Mouse (Mus musculus): ENCODE measurements around the gene Ccdc15. TPM values are rescaled to one million over a fixed set of nuclear protein-coding genes. Genes with fewer than 3 reads are reported as not detected.
A peak's percentile ranks its signal among the peaks of the same experiment; 100 is the strongest.

Gene Ccdc15
- 3.4 and 4.3 TPM in 2 replicates for polyA plus RNA-seq (2015; fragmentation: Nextera tagmentation; extraction: Ambion mirVana)

DNA sequence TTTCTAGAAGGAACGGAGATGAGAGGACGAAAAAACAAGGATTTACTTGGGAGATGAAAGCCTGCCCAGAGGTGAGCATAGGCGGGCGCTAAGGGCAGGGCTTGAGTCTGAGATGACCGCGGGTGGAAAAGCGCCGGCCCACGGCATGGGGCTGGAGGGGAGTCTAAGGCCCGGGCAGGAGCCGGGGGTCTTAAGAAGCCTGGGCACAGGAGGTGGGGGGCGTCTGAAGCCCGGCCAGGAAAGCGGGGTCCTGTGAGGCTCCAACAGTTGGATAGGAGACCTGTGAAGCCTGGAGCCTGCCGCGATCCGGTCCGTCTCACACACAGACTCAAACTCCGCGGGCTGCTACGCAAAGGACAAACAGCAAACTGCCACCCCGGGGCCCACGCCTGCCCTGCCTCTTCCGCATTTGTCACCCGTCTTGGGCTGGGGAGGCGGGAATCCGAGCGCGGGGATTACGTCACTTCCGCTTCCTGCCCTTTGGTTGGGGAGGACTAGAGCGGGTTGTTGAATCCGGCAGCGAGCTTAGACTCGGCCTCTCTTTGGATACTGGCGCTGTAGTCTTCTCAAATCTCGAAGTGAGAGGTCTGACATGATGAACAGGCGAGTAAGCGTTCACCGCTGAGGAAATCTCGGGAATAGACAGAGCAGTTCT lies at the start of gene Ccdc15:
TSS of gene Ccdc15 (minus strand) at position 445 of the 655 bp plus-strand sequence.
- Histone ChIP-seq H3K4me3 (replicated peaks) (peak within 1 kb of the TSS; percentile 87), H3K36me3 (replicated peaks) (peaks cover 7% of the 10 kb centered on the region; the same call in 1 of the 2 replicates), H3K4me2 (peak within 1 kb of the TSS; percentile 86), H3K27ac (replicated peaks) (peak within 1 kb of the TSS; percentile 94), H3K9ac (peak within 1 kb of the TSS; percentile 94), H3K27me3 (no peaks in the 10 kb centered on the region), H3K9me3 (replicated peaks) (no peaks in the 10 kb centered on the region), H3K4me1 (replicated peaks) (peaks cover 7% of the 10 kb centered on the region)
- under 1% methylated on average over 41 of the region's 41 CpGs for whole genome bisulfite sequencing (ENCODE audit: insufficient replicate concordance)
- peak; percentile 96 for ATAC-seq (ENCODE audit: insufficient read depth)

DNA sequence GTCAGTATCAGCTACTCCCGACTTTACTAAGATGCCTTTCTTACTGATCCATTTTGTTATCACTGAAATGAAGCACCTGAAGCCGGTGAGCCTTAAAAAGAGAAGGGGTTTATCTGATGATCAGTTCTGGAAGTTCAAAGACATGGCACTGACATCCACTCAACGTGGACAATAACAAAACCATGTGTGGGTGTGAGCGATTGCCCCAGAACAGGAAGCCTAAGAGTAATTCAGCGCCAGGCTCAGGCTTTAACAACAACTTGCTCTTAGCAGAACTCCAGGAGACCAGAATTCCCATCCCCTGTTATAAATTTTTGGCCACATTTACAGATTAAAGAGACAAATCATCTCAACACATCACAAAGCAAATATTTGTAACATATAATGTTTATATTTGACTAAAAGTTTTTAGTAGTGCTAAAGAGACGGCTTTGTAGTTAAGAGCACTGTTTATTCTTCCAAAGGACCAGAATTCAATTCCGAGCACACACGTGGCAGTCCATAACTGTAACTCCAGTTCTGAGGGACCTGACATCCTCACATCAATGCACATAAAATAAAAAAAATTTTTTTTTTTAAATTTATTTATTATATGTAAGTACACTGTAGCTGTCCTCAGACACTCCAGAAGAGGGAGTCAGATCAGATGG lies 45.4 kb upstream of the Ccdc15 start:
- ATAC-seq (ENCODE audit: insufficient read depth) = no peak
- Histone ChIP-seq H3K4me1 (replicated peaks) (no peaks in the 10 kb centered on the region), H3K4me3 (replicated peaks) (no peak overlapping the region), H3K9me3 (replicated peaks) (no peaks in the 10 kb centered on the region), H3K27ac (replicated peaks) (no peak overlapping the region), H3K36me3 (replicated peaks) (no peaks in the 10 kb centered on the region), H3K4me2 (no peak overlapping the region), H3K9ac (no peak overlapping the region), H3K27me3 (no peaks in the 10 kb centered on the region)
- whole genome bisulfite sequencing (ENCODE audit: insufficient replicate concordance) = 52% methylated on average over 8 of the region's 8 CpGs

DNA sequence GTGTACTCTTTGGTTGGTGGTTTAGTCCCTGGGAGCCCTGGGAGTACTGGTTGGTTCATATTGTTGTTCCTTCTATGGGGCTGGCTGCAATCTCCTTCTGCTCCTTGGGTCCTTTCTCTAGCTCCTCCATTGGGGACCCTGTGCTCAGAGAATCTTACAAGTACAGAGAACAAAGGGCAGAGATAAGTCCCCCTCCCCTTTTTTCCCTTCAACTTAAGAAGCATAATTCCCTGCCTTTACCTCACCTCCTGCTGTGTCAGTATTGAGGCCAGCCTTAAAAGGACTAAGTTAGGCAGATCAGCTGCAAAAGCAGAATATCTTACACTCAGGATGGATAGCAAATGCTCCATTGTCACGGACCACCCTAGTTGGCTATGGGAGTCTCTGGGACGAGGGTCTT lies 43.8 kb upstream of the Ccdc15 start:
- H3K9ac ChIP-seq = no peak overlapping the region
- H3K4me1 ChIP-seq (replicated peaks) = no peaks in the 10 kb centered on the region
- 61% methylated on average over 2 of the region's 2 CpGs for WGBS (ENCODE audit: insufficient replicate concordance)
- H3K27me3 ChIP-seq = no peaks in the 10 kb centered on the region
- H3K9me3 ChIP-seq (replicated peaks) = no peaks in the 10 kb centered on the region
- no peak overlapping the region for H3K4me3 ChIP-seq (replicated peaks)
- ATAC-seq (ENCODE audit: insufficient read depth) = no peak
- H3K36me3 ChIP-seq (replicated peaks) = no peaks in the 10 kb centered on the region
- H3K4me2 ChIP-seq = no peak overlapping the region
- no peak overlapping the region for H3K27ac ChIP-seq (replicated peaks)

DNA sequence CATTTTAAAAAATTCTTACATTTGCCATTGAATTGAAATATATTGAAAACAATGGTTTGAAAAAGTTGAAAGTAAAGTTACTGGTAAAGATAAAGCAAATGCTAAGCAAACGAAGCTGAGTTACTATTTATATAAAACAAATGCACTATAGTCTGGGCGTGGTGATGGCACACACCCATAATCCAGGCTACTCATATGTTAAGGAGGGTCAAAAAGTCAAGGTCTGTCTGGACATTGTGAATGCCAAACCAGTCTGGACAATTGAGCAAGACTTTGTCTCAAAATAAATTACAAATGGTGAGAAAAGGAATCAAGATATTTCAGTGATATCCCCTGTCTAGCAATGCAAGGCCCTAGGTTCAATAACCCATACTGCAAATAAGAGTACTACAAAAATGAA lies 42.7 kb upstream of the Ccdc15 start:
- H3K27me3 ChIP-seq = peaks cover 3% of the 10 kb centered on the region; the same call in 1 of the 2 replicates
- no peak for ATAC-seq (ENCODE audit: insufficient read depth)
- H3K4me1 ChIP-seq (replicated peaks) = no peaks in the 10 kb centered on the region
- H3K9me3 ChIP-seq (replicated peaks) = no peaks in the 10 kb centered on the region
- no peaks in the 10 kb centered on the region for H3K36me3 ChIP-seq (replicated peaks)
- H3K4me2 ChIP-seq = no peak overlapping the region
- H3K27ac ChIP-seq (replicated peaks) = no peak overlapping the region
- 34% methylated on average over 2 of the region's 2 CpGs for WGBS (ENCODE audit: insufficient replicate concordance)
- no peak overlapping the region for H3K4me3 ChIP-seq (replicated peaks)
- no peak overlapping the region for H3K9ac ChIP-seq

DNA sequence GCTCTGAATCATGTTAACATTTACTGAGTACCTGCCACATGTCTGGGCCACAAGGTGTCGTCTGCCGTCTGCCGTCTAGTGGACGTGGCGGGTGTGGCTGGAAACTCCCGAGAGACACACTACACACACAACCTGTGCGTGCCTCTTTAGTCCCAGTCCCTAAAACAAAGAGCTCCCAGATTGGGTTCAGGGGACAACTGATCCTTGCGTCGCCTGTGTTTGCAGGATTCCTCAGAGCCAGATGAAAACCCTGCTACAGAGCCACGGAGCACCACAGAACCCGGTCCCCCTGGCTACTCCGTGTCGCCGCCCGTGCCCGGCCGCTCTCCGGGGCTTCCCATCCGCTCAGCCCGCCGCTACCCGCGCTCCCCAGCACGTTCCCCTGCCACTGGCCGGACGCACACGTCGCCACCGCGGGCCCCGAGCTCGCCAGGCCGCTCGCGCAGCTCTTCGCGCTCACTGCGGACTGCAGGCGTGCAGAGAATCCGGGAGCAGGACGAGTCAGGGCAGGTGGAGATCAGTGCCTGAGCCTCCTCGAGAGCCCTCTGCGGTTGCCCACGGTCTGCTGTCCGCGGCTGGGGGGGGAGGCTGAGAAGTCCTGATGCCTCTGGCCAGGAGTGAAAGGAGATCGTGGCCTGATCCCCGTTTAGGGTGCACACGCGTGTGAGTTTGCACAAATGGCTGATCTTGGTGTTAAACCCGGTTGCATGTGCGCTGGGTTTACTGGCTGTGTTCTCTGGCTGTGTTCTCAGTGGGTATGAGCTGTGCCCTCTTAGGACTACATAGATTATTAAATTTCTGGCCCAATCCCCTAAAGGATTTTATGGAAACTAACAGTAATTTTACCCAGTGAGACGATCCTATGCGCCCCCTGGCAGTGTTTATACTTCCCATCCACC lies 36.3 kb upstream of the Ccdc15 start:
- ATAC-seq (ENCODE audit: insufficient read depth) = peak; percentile 67
- 7% methylated on average over 54 of the region's 54 CpGs for WGBS (ENCODE audit: insufficient replicate concordance)
- Histone ChIP-seq H3K9me3 (replicated peaks) (no peaks in the 10 kb centered on the region), H3K4me3 (replicated peaks) (peak overlapping the region; percentile 33), H3K27ac (replicated peaks) (no peak overlapping the region), H3K36me3 (replicated peaks) (no peaks in the 10 kb centered on the region), H3K4me1 (replicated peaks) (no peaks in the 10 kb centered on the region), H3K4me2 (peak overlapping the region; percentile 58), H3K9ac (no peak overlapping the region), H3K27me3 (peaks cover 34% of the 10 kb centered on the region)

DNA sequence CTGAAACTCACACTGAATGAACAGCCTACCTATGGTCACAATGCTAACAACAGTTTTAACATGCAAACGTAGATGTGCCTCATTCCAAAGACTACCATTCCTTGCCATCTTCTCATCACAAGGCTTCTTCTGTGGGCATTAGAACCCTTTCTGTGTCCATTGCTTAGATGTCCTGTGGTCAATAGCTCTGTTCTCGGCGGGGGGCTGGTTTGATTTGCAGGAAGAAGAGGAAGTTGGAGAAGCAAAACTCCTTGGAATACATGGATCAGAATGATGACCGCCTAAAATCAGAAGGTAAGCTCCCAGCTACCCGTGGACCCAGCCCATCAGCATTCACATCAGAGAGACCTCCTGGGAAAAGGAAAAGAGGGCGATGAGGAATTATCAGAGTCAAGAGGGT lies 34.9 kb upstream of the Ccdc15 start:
- Histone ChIP-seq H3K27ac (replicated peaks) (no peak overlapping the region), H3K9ac (no peak overlapping the region), H3K9me3 (replicated peaks) (no peaks in the 10 kb centered on the region), H3K4me3 (replicated peaks) (no peak overlapping the region), H3K4me1 (replicated peaks) (no peaks in the 10 kb centered on the region), H3K36me3 (replicated peaks) (no peaks in the 10 kb centered on the region), H3K27me3 (peaks cover 34% of the 10 kb centered on the region), H3K4me2 (no peak overlapping the region)
- WGBS (ENCODE audit: insufficient replicate concordance) = 61% methylated on average over 6 of the region's 6 CpGs
- ATAC-seq (ENCODE audit: insufficient read depth) = no peak

DNA sequence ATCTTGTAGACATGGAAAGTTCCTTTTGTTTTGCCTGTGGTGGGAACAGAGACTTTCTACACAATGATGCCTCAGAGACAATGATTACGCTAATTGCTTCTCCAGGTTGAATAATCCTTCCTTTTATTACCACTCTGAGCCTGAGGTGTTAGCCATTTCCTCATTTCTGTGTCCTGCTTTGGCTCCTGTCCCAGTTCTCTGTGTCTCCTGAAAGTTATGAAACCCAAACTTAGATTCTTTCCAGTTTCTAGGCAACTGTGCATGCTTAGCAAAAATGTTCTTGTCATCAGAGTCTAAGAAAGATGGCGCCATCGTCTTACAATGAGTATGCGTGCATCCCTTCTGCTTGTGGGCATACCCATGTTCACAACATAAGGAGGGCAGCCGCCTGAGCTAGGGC lies 27.5 kb upstream of the Ccdc15 start:
- Histone ChIP-seq H3K36me3 (replicated peaks) (no peaks in the 10 kb centered on the region), H3K4me1 (replicated peaks) (no peaks in the 10 kb centered on the region), H3K9me3 (replicated peaks) (no peaks in the 10 kb centered on the region), H3K4me2 (no peak overlapping the region), H3K27ac (replicated peaks) (no peak overlapping the region), H3K9ac (no peak overlapping the region), H3K4me3 (replicated peaks) (no peak overlapping the region), H3K27me3 (no peaks in the 10 kb centered on the region)
- ATAC-seq (ENCODE audit: insufficient read depth) = no peak
- 76% methylated on average over 5 of the region's 5 CpGs for WGBS (ENCODE audit: insufficient replicate concordance)

DNA sequence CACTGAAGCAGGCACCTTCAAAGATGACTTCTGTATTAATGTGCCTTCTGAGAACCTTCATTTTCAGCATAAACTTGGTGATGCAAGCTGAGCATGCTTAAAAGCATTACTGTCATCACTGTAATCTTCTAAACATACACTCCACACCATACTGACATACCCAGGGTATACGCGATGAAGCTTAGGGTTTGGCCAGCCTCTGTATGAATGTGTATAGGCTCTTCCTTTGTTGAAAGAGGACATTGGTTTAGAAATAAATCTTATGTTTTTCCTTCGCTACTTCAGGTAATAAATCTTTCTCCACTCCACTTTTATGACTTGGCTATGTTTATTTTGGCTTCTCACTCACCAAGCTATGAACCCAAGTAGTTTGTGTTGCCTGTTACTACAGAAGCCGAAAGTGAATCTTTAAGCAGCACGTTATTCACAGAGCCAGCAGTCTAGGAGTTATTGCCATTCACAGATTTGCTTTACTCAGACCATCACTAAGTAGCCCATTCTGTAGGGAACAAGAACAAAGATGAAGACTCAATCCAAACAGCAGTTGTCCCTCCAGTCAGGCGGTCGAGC lies 23.1 kb upstream of the Ccdc15 start:
- Histone ChIP-seq H3K4me1 (replicated peaks) (no peaks in the 10 kb centered on the region), H3K27ac (replicated peaks) (no peak overlapping the region), H3K9me3 (replicated peaks) (no peaks in the 10 kb centered on the region), H3K36me3 (replicated peaks) (no peaks in the 10 kb centered on the region), H3K4me3 (replicated peaks) (no peak overlapping the region), H3K9ac (no peak overlapping the region), H3K27me3 (no peaks in the 10 kb centered on the region), H3K4me2 (no peak overlapping the region)
- WGBS (ENCODE audit: insufficient replicate concordance) = 68% methylated on average over 7 of the region's 7 CpGs
- ATAC-seq (ENCODE audit: insufficient read depth) = no peak

DNA sequence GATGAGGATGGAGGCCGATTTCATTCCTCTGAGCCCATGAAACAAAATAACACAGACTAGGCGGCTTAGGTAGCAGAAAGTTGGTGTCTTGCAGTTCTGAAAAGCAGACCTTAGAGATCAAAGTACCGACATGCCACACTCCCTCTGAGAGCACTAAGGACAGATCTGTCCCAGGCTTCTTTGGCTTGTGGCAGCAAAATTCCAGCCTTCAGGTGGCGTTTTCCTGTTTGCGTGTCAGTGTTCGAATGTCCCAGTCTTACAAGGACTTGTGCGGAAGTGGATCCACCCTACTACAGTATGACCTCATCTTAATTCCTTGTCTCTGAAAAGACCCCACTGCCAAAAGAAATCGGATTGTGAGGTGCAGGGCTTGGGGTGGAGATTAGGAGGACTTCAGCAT lies 20.6 kb upstream of the Ccdc15 start:
- WGBS (ENCODE audit: insufficient replicate concordance) = 61% methylated on average over 8 of the region's 8 CpGs
- no peak for ATAC-seq (ENCODE audit: insufficient read depth)
- Histone ChIP-seq H3K36me3 (replicated peaks) (no peaks in the 10 kb centered on the region), H3K9me3 (replicated peaks) (no peaks in the 10 kb centered on the region), H3K9ac (no peak overlapping the region), H3K4me1 (replicated peaks) (no peaks in the 10 kb centered on the region), H3K27ac (replicated peaks) (no peak overlapping the region), H3K27me3 (no peaks in the 10 kb centered on the region), H3K4me2 (no peak overlapping the region), H3K4me3 (replicated peaks) (no peak overlapping the region)

DNA sequence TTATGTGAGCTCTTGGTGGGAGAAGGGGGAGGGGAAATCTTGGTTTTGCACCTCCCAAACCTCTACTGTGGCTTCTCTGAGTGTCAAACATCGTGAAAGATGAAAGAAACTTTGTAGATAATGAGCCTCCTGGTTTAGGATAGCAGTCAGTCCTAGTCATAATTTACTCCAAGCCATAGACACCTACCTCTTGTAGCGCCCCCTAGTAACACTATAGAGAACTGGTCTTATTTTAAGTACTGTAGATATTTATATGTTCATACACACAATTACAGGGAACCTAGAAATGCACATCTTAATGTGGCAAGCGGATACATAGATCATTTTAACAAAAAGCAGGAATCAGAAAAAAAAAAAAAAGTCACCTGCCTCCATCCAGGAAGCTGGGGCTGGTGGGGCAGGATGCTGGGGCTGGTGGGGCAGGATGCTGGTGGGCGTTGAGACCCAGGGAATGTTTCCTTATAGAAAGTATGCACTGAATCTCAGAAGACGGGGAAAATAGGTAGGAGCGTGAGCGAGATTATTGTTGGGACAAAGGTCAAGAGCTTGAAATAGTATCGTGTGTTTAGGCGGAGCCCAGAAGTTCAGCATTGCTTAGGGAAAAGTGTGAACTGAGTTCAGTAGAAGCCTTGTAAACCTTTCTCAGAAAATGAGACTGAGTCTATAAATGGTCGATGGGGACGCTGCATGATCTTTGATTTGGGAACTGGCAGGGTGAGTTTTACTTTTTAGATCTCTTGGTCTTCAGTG lies 20.0 kb upstream of the Ccdc15 start:
- Histone ChIP-seq H3K9me3 (replicated peaks) (no peaks in the 10 kb centered on the region), H3K4me1 (replicated peaks) (no peaks in the 10 kb centered on the region), H3K4me2 (no peak overlapping the region), H3K36me3 (replicated peaks) (no peaks in the 10 kb centered on the region), H3K27me3 (no peaks in the 10 kb centered on the region), H3K9ac (no peak overlapping the region), H3K4me3 (replicated peaks) (no peak overlapping the region), H3K27ac (replicated peaks) (no peak overlapping the region)
- no peak for ATAC-seq (ENCODE audit: insufficient read depth)
- 57% methylated on average over 11 of the region's 11 CpGs for WGBS (ENCODE audit: insufficient replicate concordance)
